Mouse (Mus musculus): ENCODE measurements at regions not wholly inside any gene's neighbourhood (a gene's known extent, or its start where the extent isn't known, plus 50 kb on each side); places are given as distances from the start of the nearest gene placed in this dataset.

- Histone ChIP-seq H3K4me3 (ENCODE audit: low read depth, low read length) (no peak overlapping the region), H3K4me1 (replicated peaks; ENCODE audit: control insufficient read depth, insufficient read depth, low read length) (0 out of 2 replicates have a peak, but pooled peaks cover 1% of the 10 kb centered on the region), H3K4me2 (ENCODE audit: low read length) (no peak overlapping the region), H3K9ac (ENCODE audit: low read length) (no peak overlapping the region), H3K27ac (ENCODE audit: low read depth) (no peak overlapping the region), H3K9me3 (ENCODE audit: control insufficient read depth, low read length) (no peaks in the 10 kb centered on the region), H3K27me3 (replicated peaks; ENCODE audit: control insufficient read depth, insufficient read depth, low read length) (no peaks in the 10 kb centered on the region), H3K36me3 (ENCODE audit: control insufficient read depth, insufficient read depth, low read length) (0 out of 2 replicates have a peak, but pooled peaks cover 5% of the 10 kb centered on the region)
- ATAC-seq (replicated peaks; ENCODE audit: low FRiP score, low TSS enrichment, low read depth) (no peak), DNase-seq (ENCODE audit: low spot score) (no peak)
- WGBS, result 51% methylated on average over 5 of the region's 5 CpGs
Measured at GRCm38 (mm10) chr15:68341056-68341455, 1840.3 kb upstream of the Lrrc6 start.

- ATAC-seq (replicated peaks; ENCODE audit: low FRiP score, low TSS enrichment, low read depth), result no peak
- Histone ChIP-seq H3K27me3 (replicated peaks; ENCODE audit: control insufficient read depth, insufficient read depth, low read length) (no peaks in the 10 kb centered on the region), H3K27ac (ENCODE audit: low read depth) (no peak overlapping the region), H3K36me3 (ENCODE audit: control insufficient read depth, insufficient read depth, low read length) (0 out of 2 replicates have a peak, but pooled peaks cover 5% of the 10 kb centered on the region), H3K9ac (ENCODE audit: low read length) (no peak overlapping the region), H3K4me3 (ENCODE audit: low read depth, low read length) (no peak overlapping the region), H3K4me1 (replicated peaks; ENCODE audit: control insufficient read depth, insufficient read depth, low read length) (no peaks in the 10 kb centered on the region), H3K4me2 (ENCODE audit: low read length) (no peak overlapping the region), H3K9me3 (ENCODE audit: control insufficient read depth, low read length) (no peaks in the 10 kb centered on the region)
- no peak for DNase-seq (ENCODE audit: low spot score)
- WGBS, result 51% methylated on average over 2 of the region's 2 CpGs
Measured at GRCm38 (mm10) chr15:68337264-68337663, 1836.6 kb upstream of the Lrrc6 start.

- H3K9me3 ChIP-seq (ENCODE audit: control insufficient read depth, low read length), result no peaks in the 10 kb centered on the region
- H3K27me3 ChIP-seq (replicated peaks; ENCODE audit: control insufficient read depth, insufficient read depth, low read length), result no peaks in the 10 kb centered on the region
- no peak overlapping the region for H3K4me2 ChIP-seq (ENCODE audit: low read length)
- no peak overlapping the region for H3K27ac ChIP-seq (ENCODE audit: low read depth)
- ATAC-seq (replicated peaks; ENCODE audit: low FRiP score, low TSS enrichment, low read depth) (no peak), DNase-seq (ENCODE audit: low spot score) (no peak)
- H3K4me3 ChIP-seq (ENCODE audit: low read depth, low read length), result no peak overlapping the region
- 0 out of 2 replicates have a peak, but pooled peaks cover 2% of the 10 kb centered on the region for H3K36me3 ChIP-seq (ENCODE audit: control insufficient read depth, insufficient read depth, low read length)
- H3K9ac ChIP-seq (ENCODE audit: low read length), result no peak overlapping the region
- H3K4me1 ChIP-seq (replicated peaks; ENCODE audit: control insufficient read depth, insufficient read depth, low read length), result no peaks in the 10 kb centered on the region
Measured at GRCm38 (mm10) chr15:68335837-68336236, 1835.1 kb upstream of the Lrrc6 start.

DNA sequence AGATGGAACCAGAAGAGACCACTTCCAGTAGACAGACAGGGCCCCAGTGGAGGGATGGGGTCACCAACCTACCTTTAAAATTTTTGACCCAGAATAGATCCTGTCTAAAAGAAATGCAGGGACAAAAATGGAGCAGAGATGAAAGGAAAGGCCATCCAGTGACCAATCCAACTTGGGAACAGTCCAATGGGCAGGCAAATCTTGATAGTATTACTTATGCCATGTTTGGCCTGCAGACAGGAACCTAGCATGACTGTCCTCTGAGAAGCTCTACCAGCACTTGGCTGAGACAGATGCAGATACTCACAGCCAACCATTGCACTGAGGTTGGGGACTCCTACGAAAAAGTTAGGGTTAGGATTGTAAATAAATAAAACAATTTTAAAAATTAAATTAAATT is 1815.4 kb upstream of the Lrrc6 start:
- WGBS, result 90% methylated on average over 1 of the region's 1 CpGs
- no peak overlapping the region for H3K4me2 ChIP-seq (ENCODE audit: low read length)
- no peak overlapping the region for H3K4me3 ChIP-seq (ENCODE audit: low read depth, low read length)
- H3K9ac ChIP-seq (ENCODE audit: low read length), result no peak overlapping the region
- H3K36me3 ChIP-seq (ENCODE audit: control insufficient read depth, insufficient read depth, low read length), result no peaks in the 10 kb centered on the region
- H3K9me3 ChIP-seq (ENCODE audit: control insufficient read depth, low read length), result no peaks in the 10 kb centered on the region
- no peaks in the 10 kb centered on the region for H3K27me3 ChIP-seq (replicated peaks; ENCODE audit: control insufficient read depth, insufficient read depth, low read length)
- no peak for DNase-seq (ENCODE audit: low spot score)
- no peaks in the 10 kb centered on the region for H3K4me1 ChIP-seq (replicated peaks; ENCODE audit: control insufficient read depth, insufficient read depth, low read length)
- no peak overlapping the region for H3K27ac ChIP-seq (ENCODE audit: low read depth)
- no peak for ATAC-seq (replicated peaks; ENCODE audit: low FRiP score, low TSS enrichment, low read depth)

MicroRNAs in the stretch of these regions (microRNA counts, 519-probe panel; counts per million panel counts)
- microRNA mmu-miR-30b (4,685 counts per million, percentile 76 among the panel's probes with 10 or more counts), microRNA mmu-miR-30d (3,996 counts per million, percentile 60 among the panel's probes with 10 or more counts)

Small RNA genes in the stretch of these regions (microRNA-seq; reads per million reads assigned to microRNA genes)
- 186 reads per million, percentile 66 among the genes with 10 or more reads in this experiment for gene Mir30b
- gene Mir30d, result 5,559 reads per million, percentile 92 among the genes with 10 or more reads in this experiment
